Mouse (Mus musculus): ENCODE measurements around the gene 9330182O14Rik.

- TF ChIP-seq CTCF (IDR thresholded peaks at IDR 0.05; ENCODE audit: low read depth, low read length) = no peak
- TF ChIP-seq POLR2A (IDR thresholded peaks at IDR 0.05; ENCODE audit: extremely low read depth, insufficient read depth, low read length) = no peak
Observed at GRCm38 (mm10) chr15:40116396-40116795, 17.8 kb upstream of the 9330182O14Rik start.
